Mouse (Mus musculus) lung, embryonic 15.5 days (tissue): ENCODE data around the gene Tmtc2. TPM values are rescaled to one million over a fixed set of nuclear protein-coding genes. Genes with fewer than 3 reads are reported as not detected.

Source experiments
- ATAC-seq: fragments of 200-750 bp; cut with Nextera tagmentation; 2 replicates; pipeline ENCODE4 v1.8.0; 2017; ENCODE audit warnings: moderate number of reproducible peaks, borderline replicate concordance; ENCODE audit not compliant: low FRiP score, low TSS enrichment; ENCODE audit errors: extremely low read depth
- H3K27ac ChIP-seq: fragments of 300-500 bp; sonication (generic); 2 replicates; pipeline ENCODE4 v1.5.1; 2015; ENCODE audit warnings: moderate library complexity, mild to moderate bottlenecking, inconsistent platforms
- H3K27me3 ChIP-seq: fragments of 300-500 bp; sonication (generic); 2 replicates; pipeline ENCODE4 v1.6.1; 2015; ENCODE audit warnings: inconsistent platforms
- H3K36me3 ChIP-seq: fragments of 300-500 bp; sonication (generic); 2 replicates; pipeline ENCODE4 v1.6.1; 2015; ENCODE audit warnings: inconsistent platforms
- H3K4me1 ChIP-seq: fragments of 300-500 bp; sonication (generic); 2 replicates; pipeline ENCODE4 v1.6.1; 2015; ENCODE audit warnings: inconsistent platforms
- H3K4me2 ChIP-seq: fragments of 300-500 bp; sonication (generic); 2 replicates; pipeline ENCODE4 v1.6.1; 2015; ENCODE audit warnings: inconsistent platforms, mild to moderate bottlenecking, moderate library complexity
- H3K4me3 ChIP-seq: fragments of 300-500 bp; sonication (generic); 2 replicates; pipeline ENCODE4 v1.5.1; 2015; ENCODE audit warnings: mild to moderate bottlenecking, inconsistent platforms
- H3K9ac ChIP-seq: fragments of 300-500 bp; sonication (generic); 2 replicates; pipeline ENCODE4 v1.6.1; 2015; ENCODE audit warnings: inconsistent platforms
- H3K9me3 ChIP-seq: fragments of 300-500 bp; sonication (generic); 2 replicates; pipeline ENCODE4 v1.6.1; 2016; ENCODE audit warnings: inconsistent platforms
- WGBS: fragments of 180-500 bp; shearing (Covaris S2); methylation state at CpG from one replicate; pipeline ENCODE4 v1.1.7; 2015; 5-methylcytosine and 5-hydroxymethylcytosine counted together
- polyA plus RNA-seq: library from polyadenylated mRNA; unstranded; fragments of >200 nt; fragmentation: Nextera tagmentation; extraction: Ambion mirVana; gene quantifications from 2 replicates; pipeline ENCODE4 v1.2.1, GENCODE M21; 2015

Gene Tmtc2
- polyA plus RNA-seq, 1 experiment from 2014 or later: 9.7 TPM

DNA sequence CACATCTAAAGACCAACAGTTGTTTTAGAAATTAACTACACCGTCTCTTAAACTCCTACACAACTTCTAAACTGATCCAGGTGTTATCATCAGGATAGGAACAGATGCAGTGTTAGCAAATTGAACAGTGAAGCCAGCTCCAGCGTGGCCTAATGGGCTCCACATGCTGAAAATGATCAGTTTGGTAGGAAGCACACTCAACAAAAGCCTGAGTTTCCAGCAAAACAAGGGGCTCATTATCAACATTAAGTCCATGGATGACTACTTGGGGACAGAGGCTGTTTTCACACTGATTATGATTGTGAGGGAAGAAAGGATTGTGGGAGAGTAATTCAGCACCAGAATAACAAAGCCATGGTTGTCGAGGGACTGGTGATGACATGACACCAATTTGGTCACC is 143.4 kb downstream of the Tmtc2 start:
- no peak for ATAC-seq
- WGBS: 74% methylated on average over 3 of the region's 3 CpGs
- Histone ChIP-seq H3K9me3 (no peaks in the 10 kb centered on the region), H3K36me3 (no peaks in the 10 kb centered on the region), H3K9ac (no peak overlapping the region), H3K4me1 (peaks cover 8% of the 10 kb centered on the region; the same call in 1 of the 2 replicates), H3K27ac (no peak overlapping the region), H3K4me3 (no peak overlapping the region), H3K4me2 (no peak overlapping the region), H3K27me3 (no peaks in the 10 kb centered on the region)

DNA sequence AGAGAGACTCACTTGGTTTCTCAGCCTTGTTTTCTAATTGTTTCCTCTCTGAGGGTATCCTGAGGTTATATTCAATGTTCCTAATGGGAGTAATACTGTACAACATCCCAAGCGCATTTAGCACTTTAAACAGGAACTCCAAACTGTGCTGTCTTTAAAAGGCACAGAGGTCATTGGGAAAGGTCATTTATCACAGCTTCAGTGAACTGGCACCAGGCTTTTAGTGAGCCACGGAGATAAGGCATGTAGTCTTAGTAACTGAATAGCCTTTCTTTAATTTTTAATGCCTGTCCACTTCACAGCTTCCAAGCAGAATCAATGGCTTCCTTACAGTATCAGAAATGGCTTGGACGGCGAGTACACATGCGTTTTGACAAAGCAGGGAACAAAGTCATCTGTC is 144.0 kb downstream of the Tmtc2 start:
- Histone ChIP-seq H3K4me1 (peaks cover 6% of the 10 kb centered on the region; the same call in 1 of the 2 replicates), H3K4me2 (no peak overlapping the region), H3K27ac (no peak overlapping the region), H3K4me3 (no peak overlapping the region), H3K27me3 (no peaks in the 10 kb centered on the region), H3K36me3 (no peaks in the 10 kb centered on the region), H3K9ac (no peak overlapping the region), H3K9me3 (no peaks in the 10 kb centered on the region)
- WGBS: 55% methylated on average over 5 of the region's 5 CpGs
- no peak for ATAC-seq

DNA sequence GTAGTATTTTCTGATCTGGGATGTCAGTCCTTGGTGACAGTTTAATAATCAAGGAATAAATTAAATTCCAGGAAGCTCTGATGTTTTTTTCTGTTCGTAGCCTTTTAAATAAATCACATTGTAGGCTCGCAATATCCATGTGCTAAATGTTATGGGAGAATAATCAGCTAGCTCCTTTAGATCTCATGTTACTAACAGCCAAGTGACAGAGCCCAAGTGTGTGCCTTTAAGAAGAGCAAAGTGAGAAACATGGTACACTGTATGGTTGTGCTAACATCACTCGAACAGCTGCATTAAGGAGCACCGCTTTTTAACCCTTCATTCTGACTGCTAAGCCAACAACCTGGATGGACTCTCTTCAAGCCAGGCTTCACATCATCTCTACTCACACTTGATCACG is 146.2 kb downstream of the Tmtc2 start:
- no peaks in the 10 kb centered on the region for H3K36me3 ChIP-seq
- no peak overlapping the region for H3K9ac ChIP-seq
- no peak overlapping the region for H3K4me2 ChIP-seq
- H3K4me3 ChIP-seq: no peak overlapping the region
- ATAC-seq: no peak
- H3K27ac ChIP-seq: no peak overlapping the region
- WGBS: 60% methylated on average over 5 of the region's 5 CpGs
- H3K9me3 ChIP-seq: no peaks in the 10 kb centered on the region
- H3K4me1 ChIP-seq: no peaks in the 10 kb centered on the region
- no peaks in the 10 kb centered on the region for H3K27me3 ChIP-seq

DNA sequence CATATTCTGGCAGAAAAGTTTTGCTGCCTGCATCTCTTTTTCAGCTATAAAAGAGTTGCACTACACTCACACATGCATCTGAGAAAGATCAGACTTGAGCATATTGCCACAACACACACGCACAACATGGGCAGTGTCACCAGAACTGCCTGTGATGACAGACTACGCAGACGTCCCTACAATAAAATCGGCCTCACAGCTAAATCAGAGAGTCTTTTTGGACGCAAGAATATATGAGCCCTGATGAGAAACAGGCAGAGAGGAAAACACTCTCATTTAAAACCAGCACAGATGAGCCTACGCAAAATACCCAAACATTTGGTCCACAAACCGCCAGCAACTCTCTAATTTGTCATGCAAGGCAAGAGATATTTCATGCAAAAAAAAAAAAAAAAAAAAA is 146.6 kb downstream of the Tmtc2 start:
- WGBS: 69% methylated on average over 7 of the region's 7 CpGs
- no peak overlapping the region for H3K27ac ChIP-seq
- no peak overlapping the region for H3K4me3 ChIP-seq
- H3K27me3 ChIP-seq: no peaks in the 10 kb centered on the region
- no peaks in the 10 kb centered on the region for H3K36me3 ChIP-seq
- ATAC-seq: no peak
- no peak overlapping the region for H3K9ac ChIP-seq
- no peaks in the 10 kb centered on the region for H3K9me3 ChIP-seq
- no peaks in the 10 kb centered on the region for H3K4me1 ChIP-seq
- no peak overlapping the region for H3K4me2 ChIP-seq

DNA sequence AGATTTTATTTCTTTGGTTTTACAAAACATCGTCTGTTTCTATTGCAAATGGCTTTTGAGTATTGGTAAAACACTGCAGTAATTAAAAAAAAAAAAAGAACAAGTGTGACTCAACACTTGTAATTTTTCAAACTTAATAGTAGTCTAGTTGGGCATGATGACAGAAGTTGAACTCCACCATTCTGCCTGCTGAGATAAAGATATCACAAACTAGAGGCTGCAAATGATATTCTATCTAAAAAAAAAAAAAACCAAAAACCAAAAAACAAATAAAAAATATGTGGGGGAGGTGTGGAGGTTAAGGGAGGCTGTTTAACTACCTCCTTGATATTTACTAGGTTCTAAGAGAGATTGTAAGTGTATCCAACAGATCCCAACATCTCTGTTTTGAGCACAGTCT is 149.2 kb downstream of the Tmtc2 start:
- H3K9ac ChIP-seq: no peak overlapping the region
- 87% methylated on average over 1 of the region's 1 CpGs for WGBS
- no peak overlapping the region for H3K4me3 ChIP-seq
- no peak overlapping the region for H3K27ac ChIP-seq
- no peaks in the 10 kb centered on the region for H3K9me3 ChIP-seq
- no peak for ATAC-seq
- no peak overlapping the region for H3K4me2 ChIP-seq
- no peaks in the 10 kb centered on the region for H3K27me3 ChIP-seq
- H3K36me3 ChIP-seq: no peaks in the 10 kb centered on the region
- no peaks in the 10 kb centered on the region for H3K4me1 ChIP-seq

DNA sequence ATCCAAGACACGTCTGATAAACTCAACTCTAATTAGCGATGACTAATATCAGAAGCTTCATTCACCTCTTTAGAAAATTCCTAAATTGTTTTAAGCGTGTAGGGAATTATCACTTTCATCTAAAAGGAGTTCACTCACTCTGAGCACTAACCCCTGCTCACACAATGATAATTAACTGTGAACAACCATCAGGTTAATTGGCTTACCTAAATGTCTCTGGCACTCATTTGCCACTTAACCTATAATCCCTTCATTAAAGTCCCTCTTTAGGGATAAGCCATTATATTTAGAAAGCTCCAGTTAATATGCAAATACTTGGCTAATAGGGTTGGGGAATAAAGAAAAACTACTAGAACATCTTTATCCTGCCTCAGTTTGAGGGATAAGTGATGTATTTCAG is 151.1 kb downstream of the Tmtc2 start:
- Histone ChIP-seq H3K36me3 (no peaks in the 10 kb centered on the region), H3K27ac (no peak overlapping the region), H3K4me3 (no peak overlapping the region), H3K9ac (no peak overlapping the region), H3K27me3 (no peaks in the 10 kb centered on the region), H3K9me3 (no peaks in the 10 kb centered on the region), H3K4me1 (no peaks in the 10 kb centered on the region), H3K4me2 (no peak overlapping the region)
- no peak for ATAC-seq
- 77% methylated on average over 3 of the region's 3 CpGs for WGBS

DNA sequence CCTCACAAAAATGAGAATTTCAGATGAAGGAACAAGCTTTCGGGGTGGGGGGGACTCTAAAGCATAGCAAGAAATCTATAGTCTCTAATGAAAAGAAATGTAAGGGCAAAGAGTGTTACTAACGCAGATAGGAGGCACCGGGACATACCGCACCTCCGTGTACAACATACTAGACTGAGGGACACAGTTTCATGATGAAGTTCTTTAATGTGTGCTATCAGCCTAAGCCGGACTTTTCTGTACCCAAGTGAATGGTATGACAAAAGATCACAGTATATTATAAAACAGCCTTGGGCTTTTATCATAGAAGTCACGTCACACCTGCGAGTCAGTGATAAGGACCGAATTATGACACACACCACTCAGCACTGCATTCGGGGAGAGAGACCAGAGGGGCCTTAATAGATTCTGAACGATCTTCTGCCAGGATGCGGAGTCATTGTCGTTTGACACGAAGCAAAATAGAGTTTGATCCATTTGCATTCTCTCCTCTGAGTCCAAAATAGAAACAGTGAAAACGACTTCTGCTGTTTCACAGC is 156.3 kb downstream of the Tmtc2 start:
- 73% methylated on average over 15 of the region's 15 CpGs for WGBS
- no peak for ATAC-seq
- no peaks in the 10 kb centered on the region for H3K36me3 ChIP-seq
- no peaks in the 10 kb centered on the region for H3K27me3 ChIP-seq
- no peaks in the 10 kb centered on the region for H3K9me3 ChIP-seq
- no peak overlapping the region for H3K27ac ChIP-seq
- H3K4me2 ChIP-seq: no peak overlapping the region
- no peaks in the 10 kb centered on the region for H3K4me1 ChIP-seq
- no peak overlapping the region for H3K4me3 ChIP-seq
- no peak overlapping the region for H3K9ac ChIP-seq

DNA sequence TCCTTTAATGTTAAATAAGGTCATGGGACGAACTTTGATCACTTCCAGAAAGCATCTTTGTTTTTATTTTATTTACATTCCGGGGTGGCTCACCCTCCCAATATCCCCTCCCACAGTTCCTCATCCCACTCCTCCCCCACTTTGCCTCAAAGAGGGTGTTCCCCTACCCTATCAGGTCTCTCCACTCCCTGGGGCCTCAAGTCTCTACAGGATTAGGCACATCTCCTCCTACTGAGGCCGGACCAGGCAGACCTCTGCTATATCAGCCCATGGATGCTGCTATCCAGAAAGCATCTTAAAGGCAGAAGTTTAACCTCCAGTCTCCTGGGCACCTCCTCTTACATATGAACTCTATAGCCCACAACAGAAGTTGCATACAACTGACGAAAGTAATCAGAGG is 157.7 kb downstream of the Tmtc2 start:
- Histone ChIP-seq H3K4me2 (no peak overlapping the region), H3K9ac (no peak overlapping the region), H3K4me1 (no peaks in the 10 kb centered on the region), H3K27ac (no peak overlapping the region), H3K9me3 (no peaks in the 10 kb centered on the region), H3K27me3 (no peaks in the 10 kb centered on the region), H3K36me3 (no peaks in the 10 kb centered on the region), H3K4me3 (no peak overlapping the region)
- ATAC-seq: no peak
- WGBS: 80% methylated on average over 4 of the region's 4 CpGs

DNA sequence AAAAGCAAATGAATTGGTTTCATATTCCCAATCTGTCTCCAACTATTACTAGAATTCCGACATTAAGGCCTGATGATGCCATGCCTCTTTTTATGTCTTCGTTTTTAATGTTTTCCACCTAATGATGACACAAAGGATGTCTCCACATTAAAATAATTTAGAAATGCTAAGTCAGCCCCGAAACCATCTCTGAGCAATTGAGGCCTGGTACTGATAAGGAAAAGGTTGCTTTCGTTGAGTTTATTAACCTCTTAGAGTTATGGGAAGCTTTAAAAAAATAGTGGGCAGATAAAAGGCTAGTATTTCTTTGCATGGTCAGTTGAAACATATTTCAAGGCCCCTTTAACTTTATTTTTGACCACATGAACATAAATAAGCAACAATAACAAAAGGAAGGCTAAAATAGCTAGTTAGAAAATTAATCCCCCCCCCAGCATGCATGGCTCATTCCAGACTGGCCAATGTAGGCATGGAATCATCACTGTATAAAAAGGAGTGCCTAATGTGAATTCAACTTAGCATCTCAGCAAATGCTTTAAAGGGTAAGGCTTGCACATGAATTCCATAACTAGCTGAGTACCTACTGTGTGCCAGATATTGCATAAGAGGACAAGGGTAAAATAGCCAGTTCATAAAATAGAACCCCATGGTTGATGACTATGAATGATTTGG is 168.3 kb downstream of the Tmtc2 start:
- no peak for ATAC-seq
- no peaks in the 10 kb centered on the region for H3K36me3 ChIP-seq
- H3K4me2 ChIP-seq: no peak overlapping the region

DNA sequence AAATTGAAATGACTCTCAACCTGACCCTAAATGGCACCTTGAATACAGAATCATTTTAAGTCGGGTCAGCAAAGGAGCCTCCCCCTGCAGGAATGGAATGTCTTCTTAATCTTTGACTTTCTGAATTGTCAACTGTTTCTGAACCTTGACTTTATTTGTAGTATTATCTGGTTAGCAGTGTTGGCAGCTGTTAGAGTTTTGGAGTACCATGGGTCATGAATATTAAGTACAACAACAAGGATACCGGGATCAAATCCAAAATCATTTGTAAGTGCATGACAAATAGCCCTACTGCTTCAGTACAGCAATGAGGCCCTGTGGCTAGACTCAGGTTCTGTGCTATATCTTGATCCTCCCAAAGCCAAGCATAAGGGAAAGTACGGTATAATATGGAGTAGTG is 170.3 kb downstream of the Tmtc2 start:
- 65% methylated on average over 3 of the region's 3 CpGs for WGBS

More for the DNA sequence above, 168.3 kb downstream of the Tmtc2 start:
- 84% methylated on average over 4 of the region's 4 CpGs for WGBS
- no peak overlapping the region for H3K9ac ChIP-seq
- H3K27ac ChIP-seq: no peak overlapping the region
- no peak overlapping the region for H3K4me3 ChIP-seq
- no peaks in the 10 kb centered on the region for H3K27me3 ChIP-seq
- no peaks in the 10 kb centered on the region for H3K9me3 ChIP-seq
- no peaks in the 10 kb centered on the region for H3K4me1 ChIP-seq

DNA sequence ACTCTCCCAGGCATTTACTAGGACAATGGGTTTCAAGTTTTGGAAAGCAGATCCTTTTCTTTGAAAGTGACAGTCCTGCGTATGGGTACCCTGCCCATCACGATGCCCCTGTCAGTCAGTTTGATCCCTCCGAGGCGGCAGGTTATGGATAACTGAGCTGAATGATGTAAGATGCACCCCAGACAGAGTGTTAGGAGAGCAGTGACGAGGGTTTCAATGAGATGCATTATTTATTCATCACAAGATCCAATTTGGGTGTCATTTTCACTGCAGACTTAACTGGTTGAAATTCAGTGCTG is 171.8 kb downstream of the Tmtc2 start:
- H3K4me2 ChIP-seq: no peak overlapping the region
- ATAC-seq: no peak
- H3K36me3 ChIP-seq: no peaks in the 10 kb centered on the region
- WGBS: 80% methylated on average over 5 of the region's 5 CpGs
- no peaks in the 10 kb centered on the region for H3K27me3 ChIP-seq
- no peak overlapping the region for H3K9ac ChIP-seq
- no peak overlapping the region for H3K27ac ChIP-seq
- no peak overlapping the region for H3K4me3 ChIP-seq
- H3K9me3 ChIP-seq: no peaks in the 10 kb centered on the region
- H3K4me1 ChIP-seq: no peaks in the 10 kb centered on the region

More for the DNA sequence above, 170.3 kb downstream of the Tmtc2 start:
- H3K27me3 ChIP-seq: no peaks in the 10 kb centered on the region
- H3K4me2 ChIP-seq: no peak overlapping the region
- no peak overlapping the region for H3K9ac ChIP-seq
- ATAC-seq: no peak
- no peak overlapping the region for H3K27ac ChIP-seq
- no peaks in the 10 kb centered on the region for H3K9me3 ChIP-seq
- no peaks in the 10 kb centered on the region for H3K36me3 ChIP-seq
- H3K4me3 ChIP-seq: no peak overlapping the region
- H3K4me1 ChIP-seq: no peaks in the 10 kb centered on the region

DNA sequence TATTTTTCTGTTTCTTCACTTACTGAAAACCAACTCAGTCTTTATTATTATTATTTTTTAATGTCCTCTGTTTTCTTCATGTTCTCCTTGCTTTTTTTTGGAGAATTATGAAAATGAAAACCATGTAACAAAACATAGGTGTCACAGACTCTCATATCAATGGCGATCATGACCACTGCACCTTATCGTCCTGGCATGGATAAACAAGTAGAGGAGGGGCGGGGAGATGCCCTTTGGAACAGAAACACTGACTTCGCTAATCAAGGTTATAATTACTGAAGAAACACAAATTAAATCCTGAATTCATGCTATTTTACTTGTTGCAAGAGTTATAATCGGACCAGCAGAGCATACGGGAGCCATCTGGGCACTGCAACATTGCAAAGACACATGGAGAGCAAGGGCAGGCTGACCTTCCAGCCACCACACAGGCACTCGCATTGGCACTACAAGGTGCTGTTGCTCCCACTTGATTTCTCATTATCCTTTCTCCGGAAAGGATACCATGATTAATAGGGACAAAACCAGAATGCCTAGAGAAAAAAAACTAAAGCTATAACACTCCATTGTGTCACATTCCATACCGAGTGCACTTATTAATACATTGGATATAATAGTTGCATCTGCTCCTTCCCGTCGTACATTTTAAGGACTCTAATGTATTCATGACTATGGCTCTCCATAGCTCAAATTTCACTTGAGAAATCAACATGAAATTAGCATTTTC is 172.3 kb downstream of the Tmtc2 start:
- Histone ChIP-seq H3K27ac (no peak overlapping the region), H3K36me3 (no peaks in the 10 kb centered on the region), H3K9ac (no peak overlapping the region), H3K27me3 (no peaks in the 10 kb centered on the region), H3K9me3 (no peaks in the 10 kb centered on the region), H3K4me1 (no peaks in the 10 kb centered on the region), H3K4me3 (no peak overlapping the region), H3K4me2 (no peak overlapping the region)
- ATAC-seq: no peak
- 83% methylated on average over 11 of the region's 11 CpGs for WGBS
